Mouse (Mus musculus) MEL (cell line): ENCODE measurements around the gene Ccdc87. TPM values are rescaled to one million over a fixed set of nuclear protein-coding genes. Genes with fewer than 3 reads are reported as not detected.

Experiments used
- DNase-seq: peaks from one replicate; pipeline ENCODE4 v3.0.0; 2011; ENCODE audit warnings: low read depth, low spot score
- H3K27ac ChIP-seq: 2 replicates; pipeline ENCODE4 v1.5.1; 2012; ENCODE audit warnings: low read depth, mild to moderate bottlenecking, control low read depth, low read length, moderate library complexity; ENCODE audit not compliant: control insufficient read depth
- H3K27me3 ChIP-seq, 2 experiments: fragments of 150-350 bp in 1 of 2; sonication (generic) in 1 of 2; 2 replicates each; pipeline ENCODE4 v1.6.1; 2012; ENCODE audit warnings: low read length in 2 of 2, mild to moderate bottlenecking in 2 of 2, improper control_type of control experiment in 1 of 2, moderate library complexity in 1 of 2; ENCODE audit not compliant: insufficient read depth in 2 of 2, control insufficient read depth in 1 of 2
- H3K36me3 ChIP-seq, 2 experiments: 2 replicates each; pipeline ENCODE4 v1.6.1; 2012 to 2014; ENCODE audit warnings: low read length in 2 of 2, improper control_type of control experiment in 1 of 2, inconsistent platforms in 1 of 2, mild to moderate bottlenecking in 1 of 2; ENCODE audit not compliant: insufficient read depth in 2 of 2, control insufficient read depth in 1 of 2
- H3K4me1 ChIP-seq, 2 experiments: fragments of 150-350 bp in 1 of 2; sonication (generic) in 1 of 2; 2 replicates each; pipeline ENCODE4 v1.6.1; 2012; ENCODE audit warnings: low read length in 2 of 2, improper control_type of control experiment in 1 of 2, mild to moderate bottlenecking in 1 of 2; ENCODE audit not compliant: insufficient read depth in 2 of 2, control insufficient read depth in 1 of 2
- H3K4me3 ChIP-seq, 2 experiments: fragments of 150-350 bp in 1 of 2; sonication (generic) in 1 of 2; 2 replicates each; pipeline ENCODE4 v1.5.1; 2012; ENCODE audit warnings: low read depth in 2 of 2, low read length in 2 of 2, mild to moderate bottlenecking in 2 of 2, moderate library complexity in 2 of 2, control low read depth in 1 of 2, improper control_type of control experiment in 1 of 2; ENCODE audit not compliant: control insufficient read depth in 1 of 2, insufficient read depth in 1 of 2
- H3K79me2 ChIP-seq: 2 replicates; pipeline ENCODE4 v1.6.1; 2012; ENCODE audit warnings: mild to moderate bottlenecking, low read length, moderate library complexity; ENCODE audit not compliant: control insufficient read depth, poor library complexity, insufficient read depth
- H3K9ac ChIP-seq: 2 replicates; pipeline ENCODE4 v1.6.1; 2012; ENCODE audit warnings: low read depth, mild to moderate bottlenecking, control low read depth, low read length, moderate library complexity; ENCODE audit not compliant: control insufficient read depth, poor library complexity, severe bottlenecking
- H3K9me3 ChIP-seq: fragments of 150-350 bp; sonication (generic); replicated peaks from 2 replicates; pipeline ENCODE4 v1.6.1; 2012; ENCODE audit warnings: mild to moderate bottlenecking, low read length, improper control_type of control experiment, moderate library complexity; ENCODE audit not compliant: insufficient read depth
- BHLHE40 ChIP-seq: IDR thresholded peaks from 2 replicates; pipeline ENCODE4 v1.6.1; 2012; ENCODE audit warnings: low read depth, mild to moderate bottlenecking, inconsistent platforms, low read length, improper control_type of control experiment, borderline replicate concordance
- CHD1 ChIP-seq: IDR thresholded peaks from 2 replicates; pipeline ENCODE4 v1.6.1; 2012; ENCODE audit warnings: low read depth, mild to moderate bottlenecking, inconsistent platforms, low read length, improper control_type of control experiment
- CHD2 ChIP-seq: IDR thresholded peaks from 2 replicates; pipeline ENCODE4 v1.6.1; 2011; ENCODE audit warnings: low read length, improper control_type of control experiment
- EP300 ChIP-seq, 2 experiments: IDR thresholded peaks; 2 replicates each; pipeline ENCODE4 v1.6.1; 2011; ENCODE audit warnings: improper control_type of control experiment in 2 of 2, low read length in 2 of 2, low read depth in 1 of 2, mild to moderate bottlenecking in 1 of 2
- ETS1 ChIP-seq: IDR thresholded peaks from 2 replicates; pipeline ENCODE4 v1.6.1; 2012; ENCODE audit warnings: low read depth, mild to moderate bottlenecking, inconsistent platforms, low read length, improper control_type of control experiment, moderate library complexity
- GABPA ChIP-seq: IDR thresholded peaks from 2 replicates; pipeline ENCODE4 v1.6.1; 2012; ENCODE audit warnings: low read depth, mild to moderate bottlenecking, inconsistent platforms, low read length, improper control_type of control experiment, moderate library complexity
- HCFC1 ChIP-seq: IDR thresholded peaks from 2 replicates; pipeline ENCODE4 v1.6.1; 2012; ENCODE audit warnings: low read depth, mild to moderate bottlenecking, inconsistent platforms, low read length, improper control_type of control experiment, moderate library complexity
- JUND ChIP-seq: IDR thresholded peaks from 2 replicates; pipeline ENCODE4 v1.6.1; 2011; ENCODE audit warnings: low read depth, mild to moderate bottlenecking, improper control_type of control experiment, low read length
- KAT2A ChIP-seq: conservative IDR thresholded peaks from 2 replicates; pipeline ENCODE4 v1.6.1; 2012; ENCODE audit warnings: low read depth, low read length, improper control_type of control experiment, inconsistent platforms
- MAFK ChIP-seq: IDR thresholded peaks from 2 replicates; pipeline ENCODE4 v1.6.1; 2011; ENCODE audit warnings: low read depth, mild to moderate bottlenecking, low read length, improper control_type of control experiment, borderline replicate concordance
- MAX ChIP-seq: IDR thresholded peaks from 2 replicates; pipeline ENCODE4 v1.6.1; 2011; ENCODE audit warnings: low read length, improper control_type of control experiment
- MEF2A ChIP-seq: IDR thresholded peaks from 2 replicates; pipeline ENCODE4 v1.6.1; 2014; ENCODE audit warnings: low read depth, mild to moderate bottlenecking, inconsistent platforms, low read length, improper control_type of control experiment; ENCODE audit not compliant: poor library complexity, insufficient replicate concordance, severe bottlenecking; ENCODE audit errors: extremely low read depth
- MXI1 ChIP-seq: IDR thresholded peaks from 2 replicates; pipeline ENCODE4 v1.6.1; 2011; ENCODE audit warnings: mild to moderate bottlenecking, low read depth, low read length, improper control_type of control experiment
- MYB ChIP-seq: IDR thresholded peaks from 2 replicates; pipeline ENCODE4 v1.6.1; 2011; ENCODE audit warnings: mild to moderate bottlenecking, low read depth, low read length, improper control_type of control experiment
- MYC ChIP-seq: IDR thresholded peaks from 2 replicates; pipeline ENCODE4 v1.6.1; 2011; ENCODE audit warnings: low read depth, mild to moderate bottlenecking, low read length, improper control_type of control experiment, moderate library complexity
- NELFE ChIP-seq: IDR thresholded peaks from 2 replicates; pipeline ENCODE4 v1.6.1; 2011; ENCODE audit warnings: low read depth, low read length, improper control_type of control experiment
- NRF1 ChIP-seq: IDR thresholded peaks from 2 replicates; pipeline ENCODE4 v1.6.1; 2014; ENCODE audit warnings: low read depth, mild to moderate bottlenecking, inconsistent platforms, low read length, improper control_type of control experiment, moderate library complexity; ENCODE audit not compliant: poor library complexity, insufficient read depth, severe bottlenecking
- RCOR1 ChIP-seq: IDR thresholded peaks from 2 replicates; pipeline ENCODE4 v1.6.1; 2012; ENCODE audit warnings: low read depth, mild to moderate bottlenecking, inconsistent platforms, low read length, improper control_type of control experiment
- TAL1 ChIP-seq: IDR thresholded peaks from 2 replicates; pipeline ENCODE4 v1.6.1; 2012; ENCODE audit warnings: mild to moderate bottlenecking, inconsistent platforms, low read length, moderate library complexity, mixed read lengths
- TCF12 ChIP-seq: IDR thresholded peaks from 2 replicates; pipeline ENCODE4 v1.6.1; 2014; ENCODE audit warnings: low read depth, mild to moderate bottlenecking, inconsistent platforms, low read length, improper control_type of control experiment, moderate library complexity
- UBTF ChIP-seq: IDR thresholded peaks from 2 replicates; pipeline ENCODE4 v1.6.1; 2012; ENCODE audit warnings: low read depth, mild to moderate bottlenecking, inconsistent platforms, low read length, improper control_type of control experiment, moderate library complexity, borderline replicate concordance; ENCODE audit not compliant: insufficient read depth
- USF2 ChIP-seq, 2 experiments: IDR thresholded peaks; 2 replicates each; pipeline ENCODE4 v1.6.1; 2011 to 2012; ENCODE audit warnings: improper control_type of control experiment in 2 of 2, low read length in 2 of 2, borderline replicate concordance in 1 of 2, inconsistent platforms in 1 of 2, low read depth in 1 of 2, mild to moderate bottlenecking in 1 of 2; ENCODE audit not compliant: insufficient read depth in 1 of 2
- ZC3H11A ChIP-seq: IDR thresholded peaks from 2 replicates; pipeline ENCODE4 v1.6.1; 2012; ENCODE audit warnings: low read depth, mild to moderate bottlenecking, inconsistent platforms, low read length, improper control_type of control experiment
- polyA plus RNA-seq, 2 experiments: library from polyadenylated mRNA; stranded (reverse) in 1 of 2; unstranded in 1 of 2; fragments of >175 nt in 1 of 2; fragments of >200 nt in 1 of 2; gene quantifications; 2 replicates each; pipeline versions ENCODE4 v1.2.1 to v1.2.4; 2012; ENCODE audit warnings: low replicate concordance in 2 of 2, low read depth in 1 of 2; ENCODE audit not compliant: insufficient read length in 2 of 2, insufficient read depth in 1 of 2, missing spikeins in 1 of 2
- total RNA-seq: library from RNA; depleted of rRNA; stranded (reverse); fragments of 300-350 nt; gene quantifications from 2 replicates; pipeline ENCODE4 v1.2.3, GENCODE M21; 2012

Ccdc87 gene
- total and polyA plus RNA-seq, 3 experiments, result 0.04 to 0.06 TPM; not detected in 1

GRCm38 (mm10) chr19:4837049-4837448 is 2.1 kb upstream of the Ccdc87 start:
- no peak for DNase-seq
- Histone ChIP-seq H3K4me3 (no peak overlapping the region), H3K4me1 (peaks cover 11 to 19% of the 10 kb centered on the region in 2 experiments), H3K27me3 (no peaks in the 10 kb centered on the region), H3K79me2 (peaks cover 8% of the 10 kb centered on the region), H3K9me3 (no peaks in the 10 kb centered on the region), H3K36me3 (peaks cover 0 to 6% of the 10 kb centered on the region in 2 experiments; a peak in 3 of 4 replicates), H3K27ac (no peak overlapping the region), H3K9ac (no peak overlapping the region)
- TF ChIP-seq UBTF, result no peak
- TF ChIP-seq CHD2, result no peak
- no peak for TF ChIP-seq MAFK
- TF ChIP-seq MYC, result no peak
- TF ChIP-seq USF2 (IDR thresholded peaks at IDR 0.05; ENCODE audit: borderline replicate concordance in 1 of 2, insufficient read depth in 1 of 2, low read depth in 1 of 2, low read length in 2 of 2), result no peak

- Histone ChIP-seq H3K27me3 (no peaks in the 10 kb centered on the region), H3K9me3 (no peaks in the 10 kb centered on the region), H3K27ac (no peak overlapping the region), H3K4me3 (peak overlapping the region; percentile 77 to 91), H3K79me2 (peaks cover 8% of the 10 kb centered on the region), H3K4me1 (peaks cover 17 to 19% of the 10 kb centered on the region in 2 experiments), H3K36me3 (peaks cover 0 to 6% of the 10 kb centered on the region in 2 experiments; a peak in 2 of 4 replicates), H3K9ac (peak overlapping the region; percentile 74)
- TF ChIP-seq JUND (no peak), USF2 (IDR thresholded peaks at IDR 0.05; ENCODE audit: borderline replicate concordance in 1 of 2, insufficient read depth in 1 of 2, low read depth in 1 of 2, low read length in 2 of 2) (no peak), MYC (peak; percentile 67; the same call in 1 of the 2 replicates), MEF2A (no peak), MAX (no peak)
- no peak for DNase-seq
These were observed 533 bp upstream of the Ccdc87 start for GRCm38 (mm10) chr19:4838526-4839140.

GRCm38 (mm10) chr19:4840848-4841247 is 1.7 kb downstream of the Ccdc87 start:
- H3K9me3 ChIP-seq, result no peaks in the 10 kb centered on the region
- peaks cover 0 to 11% of the 10 kb centered on the region in 2 experiments; a peak in 2 of 4 replicates for H3K36me3 ChIP-seq
- H3K4me1 ChIP-seq, result peaks cover 22 to 25% of the 10 kb centered on the region in 2 experiments
- H3K79me2 ChIP-seq, result peaks cover 8% of the 10 kb centered on the region
- no peak overlapping the region for H3K9ac ChIP-seq
- peak overlapping the region; percentile 61 to 91; a peak in 3 of 4 replicates for H3K4me3 ChIP-seq
- H3K27ac ChIP-seq, result no peak overlapping the region
- H3K27me3 ChIP-seq, result no peaks in the 10 kb centered on the region
- DNase-seq, result peak; percentile 23
- TF ChIP-seq MYC (0 out of 2 replicates have a peak, but pooled peaks have one; percentile 35), GABPA (0 out of 2 replicates have a peak, but pooled peaks have one; percentile 28), EP300 (IDR thresholded peaks at IDR 0.05; ENCODE audit: low read depth in 1 of 2, low read length in 2 of 2) (peak; percentile 59 to 66), BHLHE40 (no peak), MAX (no peak), ZC3H11A (no peak), TCF12 (peak; percentile 45; the same call in 1 of the 2 replicates), NELFE (no peak), MYB (0 out of 2 replicates have a peak, but pooled peaks have one; percentile 23), TAL1 (no peak), ETS1 (peak; percentile 37), RCOR1 (peak; percentile 48; the same call in 1 of the 2 replicates), CHD1 (no peak), MXI1 (peak; percentile 50; the same call in 1 of the 2 replicates), KAT2A (no peak), HCFC1 (no peak), NRF1 (no peak), CHD2 (no peak)
